Mouse (Mus musculus) testis, adult 2 months (tissue): ENCODE measurements around the gene Esp24. TPM values are rescaled to one million over a fixed set of nuclear protein-coding genes. Genes with fewer than 3 reads are reported as not detected.
"Not testable (repeated sequence)": the region's sequence is repeated elsewhere in the genome, so short reads cannot be mapped to it uniquely, and the experiment has no call there.

Experiments used
- H3K27ac ChIP-seq: fragments of 200-500 bp; 2 replicates; pipeline ENCODE4 v1.5.1; 2012; ENCODE audit warnings: low read depth, low read length; ENCODE audit not compliant: control insufficient read depth, insufficient read depth
- H3K27me3 ChIP-seq: fragments of 200-500 bp; 2 replicates; pipeline ENCODE4 v1.6.1; 2012; ENCODE audit warnings: mild to moderate bottlenecking, low read length, moderate library complexity; ENCODE audit not compliant: control insufficient read depth, insufficient read depth
- H3K36me3 ChIP-seq: fragments of 200-500 bp; 2 replicates; pipeline ENCODE4 v1.6.1; 2012; ENCODE audit warnings: mild to moderate bottlenecking, low read length; ENCODE audit not compliant: control insufficient read depth, insufficient read depth
- H3K4me1 ChIP-seq: fragments of 200-500 bp; 2 replicates; pipeline ENCODE4 v1.6.1; 2012; ENCODE audit warnings: low read length; ENCODE audit not compliant: control insufficient read depth, insufficient read depth
- H3K4me3 ChIP-seq: fragments of 200-500 bp; 2 replicates; pipeline ENCODE4 v1.5.1; 2012; ENCODE audit warnings: low read depth, mild to moderate bottlenecking, low read length, moderate library complexity, mixed read lengths; ENCODE audit not compliant: control insufficient read depth
- CTCF ChIP-seq: fragments of 200-500 bp; IDR thresholded peaks from 2 replicates; pipeline ENCODE4 v1.5.1; 2012; ENCODE audit warnings: low read depth, mild to moderate bottlenecking, inconsistent platforms, low read length, moderate library complexity; ENCODE audit not compliant: control insufficient read depth, insufficient read depth, insufficient replicate concordance
- POLR2A ChIP-seq: fragments of 200-500 bp; IDR thresholded peaks from 2 replicates; pipeline ENCODE4 v1.6.1; 2012; ENCODE audit warnings: low read depth, mild to moderate bottlenecking, inconsistent platforms, low read length, moderate library complexity; ENCODE audit not compliant: control insufficient read depth
- polyA plus RNA-seq: library from polyadenylated mRNA; depleted of rRNA; stranded (reverse); fragments of >200 nt; gene quantifications from 2 replicates; pipeline ENCODE4 v1.2.3, GENCODE M21; 2012; rRNA removed

Esp24 gene
- polyA plus RNA-seq = not detected in 2 replicates

DNA sequence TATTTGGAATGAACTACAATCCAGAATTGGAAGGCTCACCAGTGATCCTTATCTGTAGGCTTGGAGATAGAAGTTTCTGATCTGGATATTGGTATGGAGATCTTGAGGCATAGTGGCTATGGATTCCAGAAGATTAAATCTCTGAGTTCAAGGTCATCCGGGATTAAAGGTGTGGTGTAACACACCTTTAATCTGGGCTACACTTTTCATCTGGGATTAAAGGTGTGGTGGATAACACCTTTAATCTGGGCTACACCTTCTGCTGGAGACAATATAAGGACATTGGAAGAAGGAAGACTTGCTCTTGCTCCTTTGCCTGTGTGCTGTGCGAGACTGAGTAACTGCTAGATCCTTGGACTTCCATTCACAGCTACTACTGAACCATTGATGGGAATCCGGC is at the start of gene Esp24:
Esp24 (plus strand) TSS at position 301 of the 400 bp plus-strand sequence.
- H3K27me3 ChIP-seq, H3K36me3 ChIP-seq, H3K27ac ChIP-seq, H3K4me1 ChIP-seq, H3K4me3 ChIP-seq: not testable (repeated sequence)

DNA sequence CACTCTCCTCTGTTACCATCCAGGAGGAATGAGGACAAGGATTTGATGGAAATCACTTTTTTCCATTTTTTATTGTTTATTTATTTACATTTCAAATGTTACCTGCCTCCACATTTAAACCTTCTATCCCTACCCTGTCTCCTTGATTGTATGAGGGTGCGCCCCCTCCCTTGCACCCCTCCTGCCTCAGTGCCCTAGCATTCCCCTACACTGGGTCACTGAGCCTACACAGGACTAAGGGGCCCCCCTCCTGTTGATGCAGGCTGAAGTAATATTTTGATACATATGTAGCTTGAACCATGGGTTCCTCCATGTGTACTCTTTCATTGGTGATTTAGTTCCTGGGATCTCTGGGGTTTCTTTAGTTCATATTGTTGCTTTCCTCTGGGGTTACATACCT is 26.6 kb upstream of the Esp24 start:
- H3K4me3 ChIP-seq = no peak overlapping the region
- no peaks in the 10 kb centered on the region for H3K36me3 ChIP-seq
- H3K27me3 ChIP-seq = no peaks in the 10 kb centered on the region
- no peak overlapping the region for H3K27ac ChIP-seq
- no peak for TF ChIP-seq CTCF
- no peaks in the 10 kb centered on the region for H3K4me1 ChIP-seq

DNA sequence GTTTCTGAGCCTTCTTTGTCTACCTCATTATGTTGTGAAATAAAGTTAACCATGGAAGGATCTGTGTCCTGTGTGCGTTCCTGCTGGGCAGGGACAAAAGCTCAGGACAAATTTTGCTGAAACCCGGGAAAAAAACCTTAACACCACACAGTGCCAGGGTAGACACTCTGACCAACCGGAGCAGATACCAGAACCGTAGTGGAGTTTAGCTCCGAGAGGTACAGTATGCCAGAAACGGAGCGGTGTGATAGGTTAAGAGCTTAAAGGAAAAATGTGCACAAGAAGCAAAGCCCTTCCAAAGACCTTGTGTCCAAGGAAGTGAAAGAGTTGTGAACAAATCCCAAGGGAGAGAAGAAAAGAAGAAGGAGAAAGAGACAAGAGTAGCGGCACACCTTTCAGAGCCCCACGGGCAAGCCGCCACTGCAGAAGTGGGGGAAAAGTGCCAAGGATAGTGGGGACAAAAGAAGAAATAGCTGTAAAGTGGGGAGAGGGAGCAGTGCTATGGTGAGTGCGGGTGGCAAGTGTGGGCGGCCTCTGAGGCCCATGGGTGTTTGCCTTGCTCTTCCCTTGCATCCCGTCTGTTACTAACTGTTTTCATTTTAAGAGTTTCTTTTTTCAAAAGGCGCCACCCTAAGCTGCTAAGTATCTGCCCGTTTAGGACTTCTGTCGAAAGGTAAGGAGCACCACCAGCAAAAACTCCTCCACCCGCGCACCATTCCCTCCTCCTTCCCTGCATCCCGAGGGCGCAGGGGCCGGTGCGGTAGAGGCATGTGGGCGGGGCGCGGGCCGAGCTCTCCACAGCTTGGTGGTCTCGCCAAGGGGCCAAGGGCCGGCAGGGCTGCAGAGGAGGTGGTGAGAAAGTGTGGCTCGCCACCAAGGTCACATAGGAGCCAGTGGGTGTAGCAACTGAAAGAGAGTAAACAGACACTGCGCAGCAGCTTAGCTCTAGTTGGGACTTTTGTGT is 25.5 kb upstream of the Esp24 start:
- H3K27me3 ChIP-seq = no peaks in the 10 kb centered on the region
- H3K4me3 ChIP-seq = peak overlapping the region; percentile 38
- H3K27ac ChIP-seq = no peak overlapping the region
- H3K4me1 ChIP-seq = no peaks in the 10 kb centered on the region
- TF ChIP-seq CTCF (no peak), POLR2A (no peak)
- no peaks in the 10 kb centered on the region for H3K36me3 ChIP-seq

DNA sequence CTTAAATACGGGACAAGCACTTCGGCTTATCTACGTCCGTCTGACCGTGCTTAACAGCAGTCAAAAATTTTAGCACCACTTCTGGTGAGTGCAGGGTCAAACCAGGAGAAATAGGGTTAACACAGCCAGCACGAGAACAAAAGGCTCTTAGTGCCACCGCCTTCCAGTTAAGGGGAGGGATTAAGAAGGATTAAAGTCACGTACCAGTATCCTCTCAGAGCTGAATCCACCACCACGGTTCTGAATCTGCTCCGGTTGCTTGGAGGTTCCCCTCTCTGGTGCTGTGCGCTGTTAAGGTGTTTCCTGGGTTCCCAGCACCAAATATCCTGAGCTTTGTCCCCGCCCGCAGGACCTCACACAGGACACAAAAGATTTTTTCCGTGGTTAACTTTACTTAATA is 19.3 kb upstream of the Esp24 start:
- Histone ChIP-seq H3K27me3 (no peaks in the 10 kb centered on the region), H3K27ac (no peak overlapping the region), H3K4me1 (no peaks in the 10 kb centered on the region), H3K36me3 (no peaks in the 10 kb centered on the region), H3K4me3 (no peak overlapping the region)
- TF ChIP-seq POLR2A (no peak), CTCF (no peak)

DNA sequence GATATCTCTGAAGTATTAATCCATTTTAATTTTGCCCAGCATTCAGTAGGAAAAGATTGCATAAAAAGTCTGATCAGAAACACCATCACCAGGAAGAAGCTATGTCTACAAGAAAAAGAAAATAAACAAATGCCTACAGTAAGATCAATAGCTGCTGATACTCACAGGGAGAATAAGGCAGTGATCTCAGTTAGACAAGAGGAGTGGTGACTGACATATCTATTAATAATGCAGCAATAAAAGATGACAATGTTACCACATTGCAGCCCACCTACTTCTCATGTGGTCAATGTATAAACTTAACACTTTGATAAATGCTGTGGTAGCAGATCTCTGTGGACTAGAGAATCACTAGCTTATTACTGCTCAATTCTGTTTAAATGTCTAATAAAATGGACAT is 6.7 kb downstream of the Esp24 start, which contains the start of gene Gm21903:
Gm21903 (minus strand) TSS at position 101 of the 400 bp plus-strand sequence.
- Histone ChIP-seq H3K27me3 (no peaks in the 10 kb centered on the region), H3K36me3 (no peaks in the 10 kb centered on the region), H3K4me1 (no peaks in the 10 kb centered on the region), H3K4me3 (no peak within 1 kb of the TSS), H3K27ac (no peak within 1 kb of the TSS)
- TF ChIP-seq CTCF (no peak), POLR2A (no peak)

DNA sequence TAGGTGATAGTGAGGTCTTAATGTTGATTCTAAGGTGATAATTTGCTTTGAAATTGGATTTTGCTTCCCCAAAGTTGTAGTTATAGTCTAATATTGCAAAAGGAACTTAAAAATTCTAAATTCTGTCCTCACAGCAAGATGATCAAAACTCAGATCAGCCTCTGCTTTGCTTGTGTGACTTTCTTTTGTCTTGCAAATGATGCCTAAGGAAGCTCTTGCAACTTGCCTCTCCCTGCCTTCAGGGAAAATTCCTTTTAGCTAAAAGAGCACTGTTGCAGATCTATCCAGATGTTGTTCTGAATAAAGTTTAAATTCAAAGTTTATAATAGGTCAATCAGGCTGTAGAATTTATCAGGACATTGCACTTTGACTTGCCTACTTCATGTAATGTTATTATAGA is 27.1 kb downstream of the Esp24 start:
- TF ChIP-seq POLR2A (no peak), CTCF (no peak)
- H3K27me3 ChIP-seq = no peaks in the 10 kb centered on the region
- no peak overlapping the region for H3K27ac ChIP-seq
- no peaks in the 10 kb centered on the region for H3K4me1 ChIP-seq
- H3K4me3 ChIP-seq = no peak overlapping the region
- H3K36me3 ChIP-seq = no peaks in the 10 kb centered on the region

DNA sequence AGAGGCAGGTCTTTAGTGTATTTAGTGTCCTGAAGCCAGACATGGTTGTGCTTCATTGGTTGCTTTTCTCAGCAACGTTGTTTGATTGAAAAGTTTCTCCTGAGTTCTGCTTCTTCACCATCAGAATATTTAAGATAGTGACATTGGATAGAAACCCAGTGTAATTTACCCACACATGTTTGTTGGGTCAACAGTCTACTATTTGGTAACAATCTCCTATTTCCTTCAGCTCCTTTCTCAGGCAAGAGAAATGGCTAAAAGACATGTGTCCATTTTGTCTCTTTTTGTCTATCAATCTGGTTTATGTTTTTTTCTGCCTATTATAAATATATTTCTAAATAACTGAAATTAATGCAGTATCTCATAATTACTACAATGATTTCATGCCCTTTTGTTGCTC is 40.4 kb downstream of the Esp24 start, which contains the start of gene Esp23:
Esp23 (minus strand) TSS at position 101 of the 400 bp plus-strand sequence.
- TF ChIP-seq POLR2A = no peak
- Histone ChIP-seq H3K4me1 (no peaks in the 10 kb centered on the region), H3K4me3 (no peak within 1 kb of the TSS)

More for the DNA sequence above, 40.4 kb downstream of the Esp24 start, which contains the start of gene Esp23:
- H3K27me3 ChIP-seq = no peaks in the 10 kb centered on the region
- H3K36me3 ChIP-seq = no peaks in the 10 kb centered on the region
- no peak within 1 kb of the TSS for H3K27ac ChIP-seq

Other genes with a start within 250 kb of the Esp24 start
- not detected in 2 replicates for gene Gm21903, start 6.6 kb downstream of the Esp24 start, polyA plus RNA-seq
- not detected in 2 replicates for gene Esp23, start 40.3 kb downstream of the Esp24 start, polyA plus RNA-seq
- not detected in 2 replicates for gene Esp22, start 58.6 kb downstream of the Esp24 start, polyA plus RNA-seq